In the genomic region with DNA sequence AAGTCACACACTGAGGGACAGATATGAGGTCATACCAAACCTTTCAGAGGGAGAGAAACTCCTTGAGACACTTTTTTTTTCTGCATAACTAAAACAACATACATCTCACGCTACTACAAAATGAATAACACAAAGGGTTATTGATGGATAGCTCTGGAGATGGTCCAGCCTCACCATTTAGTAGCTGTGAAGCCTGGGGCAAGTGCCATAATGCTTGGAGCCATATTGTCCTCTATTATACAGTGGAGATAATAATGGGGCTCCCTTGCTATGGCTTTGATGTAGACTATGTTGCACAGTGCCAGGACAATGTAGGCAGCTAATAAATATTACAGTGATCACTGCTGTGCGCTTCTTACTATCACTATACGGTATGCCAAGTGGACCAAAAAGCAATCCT, we compare ENCODE assay signal across 24 mouse cellular contexts.
DNase-seq lines count a peak whose midpoint lies in the region; ATAC-seq and TF ChIP-seq lines count a peak whose summit lies in the region.
"Had no signal": no experiment of that assay in that cellular context is flagged by ENCODE, and none has a peak within 500 bp of the region (broad histone marks: within the 10 kb centered on the region; RNA-seq: fewer than 3 reads in every experiment).

No protein-coding gene starts in this region.

- no peaks in the 10 kb centered on the region for H3K36me3 ChIP-seq in forebrain, embryonic 12.5 days (replicated peaks)
- no peaks in the 10 kb centered on the region for H3K36me3 ChIP-seq in forebrain, embryonic 16.5 days (ENCODE audit: control insufficient read depth, insufficient read depth)
- H3K36me3 ChIP-seq in lung, embryonic 14.5 days (ENCODE audit: insufficient read depth), result no peaks in the 10 kb centered on the region
- no peaks in the 10 kb centered on the region for H3K36me3 ChIP-seq in heart, embryonic 12.5 days
- H3K36me3 ChIP-seq: embryonic facial prominence, embryonic 13.5 days; embryonic facial prominence, embryonic 15.5 days had no signal

- no peak for DNase-seq in lung, embryonic 14.5 days
- DNase-seq in lung, adult 18-20 months, result no peak
- peak; percentile 74 for DNase-seq in brain, embryonic 14.5 days (ENCODE audit: low read depth)
- DNase-seq in retina, postnatal 1 day, result peak; percentile 25
- DNase-seq: adrenal gland, adult 8-10 months; adrenal gland, postnatal 14 days; adrenal gland, postnatal 36 days; cerebellum, adult 11 months; cerebellum, adult 18-20 months; cerebellum, adult 8-10 months; cerebellum, adult 9-11 months; cerebellum, postnatal 14 days; cerebellum, postnatal 36 days; embryo, embryonic 11 days had no signal

- no peak overlapping the region for H3K4me2 ChIP-seq in forebrain, embryonic 12.5 days
- H3K4me2 ChIP-seq in forebrain, embryonic 16.5 days (ENCODE audit: low read length), result no peak overlapping the region
- H3K4me2 ChIP-seq in lung, embryonic 14.5 days, result no peak overlapping the region
- no peak overlapping the region for H3K4me2 ChIP-seq in heart, embryonic 12.5 days
- H3K4me2 ChIP-seq: embryonic facial prominence, embryonic 13.5 days; embryonic facial prominence, embryonic 15.5 days; forebrain, embryonic 13.5 days had no signal

- peaks cover 27% of the 10 kb centered on the region for H3K4me1 ChIP-seq in forebrain, embryonic 12.5 days
- peaks cover 19% of the 10 kb centered on the region for H3K4me1 ChIP-seq in forebrain, embryonic 16.5 days (replicated peaks; ENCODE audit: control insufficient read depth, insufficient read depth, low read length)
- no peaks in the 10 kb centered on the region for H3K4me1 ChIP-seq in lung, embryonic 14.5 days (ENCODE audit: insufficient read depth)
- H3K4me1 ChIP-seq in heart, embryonic 12.5 days (replicated peaks), result no peaks in the 10 kb centered on the region

- no peak overlapping the region for H3K4me3 ChIP-seq in forebrain, embryonic 12.5 days (replicated peaks)
- no peak overlapping the region for H3K4me3 ChIP-seq in forebrain, embryonic 16.5 days (replicated peaks; ENCODE audit: low read length)
- no peak overlapping the region for H3K4me3 ChIP-seq in lung, embryonic 14.5 days (ENCODE audit: low read depth, low read length)
- no peak overlapping the region for H3K4me3 ChIP-seq in heart, embryonic 12.5 days
- H3K4me3 ChIP-seq: embryonic facial prominence, embryonic 13.5 days; embryonic facial prominence, embryonic 15.5 days; erythroblast, embryonic 14.5 days; forebrain, embryonic 13.5 days had no signal

- no peak for TF ChIP-seq CTCF in lung, embryonic 14.5 days (IDR thresholded peaks at IDR 0.05; ENCODE audit: low read depth)
- no peak for TF ChIP-seq CTCF in brain, embryonic 14.5 days (IDR thresholded peaks at IDR 0.05; ENCODE audit: borderline replicate concordance, extremely low read depth, insufficient read depth, insufficient read length)

- 73% methylated on average over 3 of the region's 3 CpGs for WGBS in forebrain, embryonic 12.5 days
- WGBS in forebrain, embryonic 16.5 days, result 45% methylated on average over 3 of the region's 3 CpGs
- WGBS in lung, embryonic 14.5 days, result 69% methylated on average over 3 of the region's 3 CpGs
- WGBS in heart, embryonic 12.5 days, result 83% methylated on average over 3 of the region's 3 CpGs

- H3K27ac ChIP-seq in forebrain, embryonic 12.5 days, result 0 out of 2 replicates have a peak overlapping the region, but pooled peaks have one; percentile 26
- H3K27ac ChIP-seq in forebrain, embryonic 16.5 days (ENCODE audit: low read length), result no peak overlapping the region
- no peak overlapping the region for H3K27ac ChIP-seq in lung, embryonic 14.5 days (ENCODE audit: low read depth)
- no peak overlapping the region for H3K27ac ChIP-seq in heart, embryonic 12.5 days (ENCODE audit: poor library complexity, severe bottlenecking)
- H3K27ac ChIP-seq: embryonic facial prominence, embryonic 13.5 days; embryonic facial prominence, embryonic 15.5 days; forebrain, embryonic 13.5 days had no signal

- H3K9ac ChIP-seq in forebrain, embryonic 12.5 days, result no peak overlapping the region
- no peak overlapping the region for H3K9ac ChIP-seq in forebrain, embryonic 16.5 days (replicated peaks; ENCODE audit: low read depth, low read length)
- no peak overlapping the region for H3K9ac ChIP-seq in lung, embryonic 14.5 days
- H3K9ac ChIP-seq in heart, embryonic 12.5 days, result no peak overlapping the region
- H3K9ac ChIP-seq: embryonic facial prominence, embryonic 13.5 days; embryonic facial prominence, embryonic 15.5 days; forebrain, embryonic 13.5 days had no signal

- no peak for TF ChIP-seq POLR2A in brain, embryonic 14.5 days (IDR thresholded peaks at IDR 0.05; ENCODE audit: borderline replicate concordance, extremely low read depth, insufficient read depth, insufficient read length, poor library complexity, severe bottlenecking)

- no peaks in the 10 kb centered on the region for H3K9me3 ChIP-seq in forebrain, embryonic 12.5 days
- H3K9me3 ChIP-seq in forebrain, embryonic 16.5 days (ENCODE audit: control insufficient read depth, low read length), result no peaks in the 10 kb centered on the region
- H3K9me3 ChIP-seq in lung, embryonic 14.5 days (ENCODE audit: low read depth, low read length), result no peaks in the 10 kb centered on the region
- H3K9me3 ChIP-seq in heart, embryonic 12.5 days (replicated peaks), result no peaks in the 10 kb centered on the region
- H3K9me3 ChIP-seq: embryonic facial prominence, embryonic 13.5 days; embryonic facial prominence, embryonic 15.5 days; forebrain, embryonic 13.5 days had no signal

- ATAC-seq in forebrain, embryonic 12.5 days (ENCODE audit: low FRiP score), result no peak
- no peak for ATAC-seq in forebrain, embryonic 16.5 days
- ATAC-seq in lung, embryonic 14.5 days (ENCODE audit: insufficient read depth), result 0 out of 2 replicates have a peak, but pooled peaks have one; percentile 14
- ATAC-seq in heart, embryonic 12.5 days (ENCODE audit: insufficient number of reproducible peaks, low FRiP score), result no peak
- ATAC-seq in megakaryocyte, adult 5-6 weeks (ENCODE audit: poor library complexity, severe bottlenecking), result no peak
- ATAC-seq: activated CD4-positive, CD25-positive, alpha-beta regulatory T cell, adult 4 months; forebrain, embryonic 13.5 days; Patski had no signal

- H3K27me3 ChIP-seq in forebrain, embryonic 12.5 days, result peaks cover 12% of the 10 kb centered on the region
- H3K27me3 ChIP-seq in forebrain, embryonic 16.5 days (replicated peaks; ENCODE audit: control insufficient read depth, insufficient read depth, low read length), result no peaks in the 10 kb centered on the region
- H3K27me3 ChIP-seq in lung, embryonic 14.5 days (ENCODE audit: insufficient read depth, low read length), result no peaks in the 10 kb centered on the region
- no peaks in the 10 kb centered on the region for H3K27me3 ChIP-seq in heart, embryonic 12.5 days (replicated peaks)
- H3K27me3 ChIP-seq: embryonic facial prominence, embryonic 13.5 days; embryonic facial prominence, embryonic 15.5 days; Patski had no signal

Comparison
In these comparisons a context has a peak if more than half of its experiments do, and no peak if none do; other contexts are left out.
1. DNase-seq: peak in brain, embryonic 14.5 days (single experiment) and retina, postnatal 1 day (single experiment); none in lung, embryonic 14.5 days (single experiment) and lung, adult 18-20 months (0 of 2).